Mouse (Mus musculus) gastrocnemius, adult 2 months (tissue): ENCODE results near the gene Slc26a1. TPM values are rescaled to one million over a fixed set of nuclear protein-coding genes. Genes with fewer than 3 reads are reported as not detected.

Experiments used
- DNase-seq: peaks from one replicate; pipeline ENCODE4 v3.0.0; 2022
- H3K27ac ChIP-seq: fragments of 200-600 bp; 2 replicates; pipeline ENCODE4 v1.8.1; 2022; ENCODE audit warnings: mild to moderate bottlenecking
- H3K4me3 ChIP-seq: fragments of 200-600 bp; 2 replicates; pipeline ENCODE4 v1.8.1; 2022; ENCODE audit warnings: mild to moderate bottlenecking, moderate library complexity
- CTCF ChIP-seq: fragments of 200-600 bp; IDR thresholded peaks from 2 replicates; pipeline ENCODE4 v1.8.1; 2022; ENCODE audit warnings: antibody characterized with exemption, mild to moderate bottlenecking, moderate library complexity
- intact Hi-C: fragments of 180-260 bp; cut with DNase I; formaldehyde crosslinking; loops from one replicate; pipeline ENCODE4 v1.15.1; 2025
- total RNA-seq, 2 experiments: library from RNA; stranded (reverse); gene quantifications; 2 replicates each; pipeline ENCODE4 v1.2.3; 2021

Gene Slc26a1
- total RNA-seq, 2 experiments from 2014 or later: not detected

DNA sequence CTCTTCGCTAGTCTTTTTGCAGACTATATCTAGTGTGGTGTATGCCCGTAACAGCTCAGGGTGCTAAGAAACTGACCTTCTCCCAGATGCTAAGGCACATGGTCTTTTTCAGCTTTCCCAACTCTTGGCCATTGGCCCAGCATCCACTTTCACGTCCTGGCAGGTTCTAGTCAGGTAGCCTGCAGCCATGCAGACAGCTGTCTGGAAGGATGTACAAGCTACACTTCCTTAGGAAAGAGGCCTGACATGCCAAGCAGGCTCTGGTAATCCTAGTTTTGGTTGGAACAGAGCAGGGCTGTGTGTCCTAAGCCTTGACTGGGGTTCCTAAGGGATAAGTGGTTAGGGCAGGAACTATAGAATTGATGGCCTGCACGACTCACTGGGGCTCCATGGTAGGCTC, 12.6 kb downstream of the Slc26a1 start:
- Histone ChIP-seq H3K27ac (no peak overlapping the region), H3K4me3 (no peak overlapping the region)
- no peak for DNase-seq
- no peak for TF ChIP-seq CTCF
- intact Hi-C loops: no loop called here

DNA sequence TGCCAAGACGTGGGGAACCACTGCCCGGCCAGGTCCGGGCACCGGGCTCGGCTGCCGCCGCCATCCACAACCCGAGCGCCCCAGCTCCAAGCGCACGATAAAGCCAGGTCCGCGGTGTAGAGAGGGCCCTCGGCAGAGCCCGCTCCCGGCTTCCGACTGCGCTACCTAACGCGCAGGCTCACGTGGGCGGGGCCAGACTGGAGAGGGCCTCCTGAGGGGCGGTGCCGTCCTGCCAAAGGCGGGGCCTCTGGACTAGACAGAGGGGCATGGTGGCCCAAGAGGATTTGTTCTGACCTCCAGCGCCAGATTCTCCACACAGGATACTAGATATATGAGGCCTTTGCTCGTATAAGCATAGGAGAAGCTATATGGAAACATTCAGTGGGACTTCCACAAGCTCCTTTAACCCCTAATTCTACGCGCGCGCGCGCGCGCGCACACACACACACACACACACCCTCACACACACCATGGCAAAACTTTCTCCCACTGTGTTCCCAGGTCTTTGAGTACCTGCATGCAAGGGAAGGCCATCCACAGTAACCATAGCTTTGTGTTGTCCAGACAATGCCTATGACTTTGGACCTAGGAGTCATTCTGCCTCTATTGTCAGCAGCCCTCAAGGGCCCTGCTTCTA, 14.6 kb downstream of the Slc26a1 start:
- intact Hi-C loops: no loop called here
- DNase-seq: peak; percentile 96
- Histone ChIP-seq H3K27ac (peak overlapping the region; percentile 89), H3K4me3 (peak overlapping the region; percentile 79)
- no peak for TF ChIP-seq CTCF

DNA sequence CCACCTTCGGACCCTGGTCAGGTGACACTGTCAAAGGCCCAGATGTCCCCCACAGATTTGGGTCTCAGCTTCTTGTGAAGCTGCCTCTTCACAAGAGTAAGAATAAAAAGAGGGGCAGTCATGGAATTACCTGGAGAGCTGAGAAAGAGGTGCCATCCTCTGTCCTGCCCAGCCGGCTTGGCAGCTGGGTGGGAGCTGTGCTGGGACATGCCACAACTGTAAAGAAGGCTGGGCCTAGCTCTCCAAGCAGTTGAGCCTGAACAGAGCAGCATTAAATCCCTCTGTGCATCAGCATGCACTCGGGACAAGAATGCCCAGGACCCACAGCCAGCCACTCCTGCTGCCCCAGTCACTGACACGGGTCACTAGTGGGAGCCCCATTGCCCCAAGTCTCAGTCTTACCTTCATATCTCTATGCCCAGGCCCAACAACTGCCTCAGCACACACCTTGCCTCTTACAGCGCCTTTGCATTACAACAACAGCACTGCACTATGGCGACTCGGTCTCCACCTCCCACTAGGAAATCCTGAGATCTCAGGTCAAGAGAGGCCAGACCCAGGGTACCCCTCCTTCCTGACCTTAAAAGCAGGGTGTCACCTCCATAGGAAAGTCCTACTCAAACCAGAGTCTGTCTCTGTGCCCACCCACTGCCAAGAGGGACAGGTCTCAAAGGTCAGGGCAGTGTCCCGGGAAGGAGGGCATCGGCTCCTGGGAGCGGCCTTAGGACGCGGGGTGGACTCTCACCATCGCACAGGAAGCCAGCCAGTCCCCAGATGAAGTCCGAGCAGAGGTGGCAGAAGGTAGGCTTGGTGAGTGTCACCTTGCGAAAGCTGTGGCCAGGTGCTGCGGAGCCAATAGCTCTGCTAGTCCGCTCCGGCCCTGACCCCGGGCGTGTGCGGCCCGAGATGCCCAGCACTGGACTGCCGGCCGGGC, 15.4 kb downstream of the Slc26a1 start, which contains the start of gene Idua:
Idua (plus strand) TSS at position 634 of the 934 bp plus-strand sequence.
- Histone ChIP-seq H3K27ac (peak within 1 kb of the TSS; percentile 89), H3K4me3 (peak within 1 kb of the TSS; percentile 79)
- intact Hi-C loops: no loop called here
- TF ChIP-seq CTCF: no peak
- no peak for DNase-seq

DNA sequence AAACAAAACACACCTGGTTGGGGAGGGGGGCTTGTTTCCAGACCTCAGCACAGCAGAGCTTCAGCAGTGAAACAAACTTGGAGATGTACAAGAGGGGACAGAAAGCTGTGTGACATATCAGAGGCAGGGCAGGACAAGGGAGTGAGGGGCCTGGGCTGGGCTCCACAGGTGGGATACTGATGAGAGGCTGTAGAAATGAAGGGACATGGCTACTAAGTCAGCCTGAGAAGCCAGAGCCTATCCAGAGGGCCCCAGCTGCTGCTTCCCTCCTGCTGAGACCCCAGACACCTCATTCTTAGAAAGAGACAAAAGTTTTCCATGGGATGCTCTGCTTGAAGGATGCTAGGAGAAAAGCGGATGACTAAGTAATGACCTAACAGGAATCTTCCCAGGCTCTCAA, 16.8 kb downstream of the Slc26a1 start:
- H3K4me3 ChIP-seq: no peak overlapping the region
- TF ChIP-seq CTCF: no peak
- no peak for DNase-seq
- H3K27ac ChIP-seq: no peak overlapping the region
- intact Hi-C loops: no loop called here

DNA sequence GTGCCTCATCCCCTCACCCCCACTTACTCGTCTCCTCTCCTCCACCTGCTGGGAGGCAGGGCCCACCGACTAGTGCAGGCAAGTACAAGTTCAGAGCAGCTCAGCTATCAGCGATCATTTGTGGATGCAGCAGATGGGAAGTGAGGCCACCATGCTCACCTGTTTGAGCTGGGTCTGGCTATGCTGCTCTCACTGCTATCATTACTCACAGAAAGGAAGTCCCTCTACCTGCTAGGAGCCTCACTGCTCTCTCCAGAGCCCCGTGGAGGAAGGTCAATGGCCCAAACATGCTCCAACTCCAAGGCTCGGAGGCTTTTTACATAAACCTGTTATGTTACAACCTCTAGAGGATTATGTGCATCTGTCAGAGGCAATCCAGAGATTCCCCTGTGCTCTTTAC, 18.0 kb downstream of the Slc26a1 start:
- Histone ChIP-seq H3K27ac (no peak overlapping the region), H3K4me3 (no peak overlapping the region)
- TF ChIP-seq CTCF: no peak
- intact Hi-C loops: no loop called here
- no peak for DNase-seq

DNA sequence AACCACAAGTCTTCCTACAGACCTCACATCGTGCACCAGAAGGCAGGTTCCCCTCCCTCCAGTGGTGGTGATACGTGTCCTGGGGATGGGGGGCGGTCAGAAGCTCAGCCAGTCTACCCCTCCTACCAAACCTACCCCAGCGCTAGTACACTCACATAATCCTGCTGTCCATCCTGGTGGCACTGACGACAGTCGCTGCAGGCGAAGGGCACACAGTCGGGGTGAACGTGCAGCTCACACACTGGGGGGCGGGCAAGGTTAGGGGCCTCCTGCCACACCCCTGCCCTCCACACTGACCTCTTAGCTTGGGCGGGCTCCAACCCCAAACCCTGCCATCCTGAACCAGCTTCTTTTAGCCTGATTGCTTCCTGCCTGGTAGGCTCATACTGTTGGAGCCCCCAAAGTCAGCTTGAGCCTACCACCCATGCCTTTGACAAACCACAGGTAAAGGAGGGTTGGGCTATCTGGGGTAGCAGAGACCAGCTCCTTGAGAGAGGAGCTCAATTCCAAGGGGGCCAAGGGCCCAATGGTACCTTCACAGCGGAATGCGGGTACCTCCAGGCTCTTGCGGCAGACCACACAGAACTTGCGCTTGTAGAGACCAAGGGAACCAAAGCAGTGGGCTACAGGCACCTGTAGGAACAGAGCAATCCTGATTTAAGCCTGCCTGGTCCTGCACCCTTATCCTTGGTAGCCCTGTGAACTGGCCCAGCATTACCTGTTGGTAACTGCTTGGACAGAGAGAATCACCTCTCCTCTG, 19.3 kb downstream of the Slc26a1 start:
- H3K4me3 ChIP-seq: no peak overlapping the region
- intact Hi-C loops: no loop called here
- TF ChIP-seq CTCF: no peak
- DNase-seq: no peak
- no peak overlapping the region for H3K27ac ChIP-seq

DNA sequence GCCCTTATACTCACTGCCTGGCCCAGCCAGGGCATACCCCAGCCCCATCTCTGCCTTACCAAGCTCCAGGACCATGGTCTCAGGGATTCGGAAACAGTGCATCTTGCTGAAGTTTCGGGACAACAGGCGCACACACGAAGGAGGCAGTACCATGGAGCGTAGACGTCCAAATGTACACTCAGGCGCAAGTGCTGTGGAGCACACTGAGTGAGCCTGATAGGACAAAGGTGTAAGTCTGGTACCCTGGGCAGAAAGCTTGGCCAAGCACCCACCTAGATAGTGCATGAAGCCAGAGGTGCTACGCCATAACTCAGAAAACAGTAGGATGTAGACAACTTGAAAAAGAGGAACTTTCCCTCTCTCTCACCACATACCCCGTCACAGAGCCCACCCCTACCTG, 20.0 kb downstream of the Slc26a1 start:
- no peak for TF ChIP-seq CTCF
- Histone ChIP-seq H3K27ac (no peak overlapping the region), H3K4me3 (no peak overlapping the region)
- intact Hi-C loops: no loop called here
- DNase-seq: no peak

DNA sequence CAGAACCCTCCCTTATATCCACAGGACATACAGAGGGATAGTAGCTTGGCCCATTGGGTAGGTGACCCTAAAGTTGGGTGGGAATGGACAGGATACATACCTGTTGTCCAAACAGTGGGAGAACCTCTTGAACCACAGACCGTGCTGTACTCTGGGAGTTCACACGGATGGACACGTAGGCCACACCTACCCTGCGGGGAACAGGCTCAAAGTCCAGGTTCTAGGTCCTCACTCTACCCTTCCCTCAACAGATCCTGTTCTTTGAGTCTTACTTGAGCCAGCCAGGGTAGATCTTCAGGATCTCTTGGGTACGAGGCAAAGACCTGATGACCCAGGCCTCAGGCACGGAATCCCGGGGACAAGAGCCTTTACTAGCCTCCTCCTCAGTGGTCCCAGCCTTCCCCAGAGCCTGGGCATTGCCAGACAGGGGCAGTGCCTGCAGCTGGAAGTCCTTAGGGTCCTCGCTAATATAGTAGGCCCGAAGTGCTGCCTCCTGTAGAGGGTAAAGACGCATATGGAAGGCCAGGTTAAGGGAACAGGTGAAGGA, 20.9 kb downstream of the Slc26a1 start:
- Histone ChIP-seq H3K4me3 (no peak overlapping the region), H3K27ac (no peak overlapping the region)
- DNase-seq: no peak
- no peak for TF ChIP-seq CTCF
- intact Hi-C loops: loop anchor here (5.0 kb wide), 1 partner anchor 227 kb away; no protein-coding TSS in a partner anchor

DNA sequence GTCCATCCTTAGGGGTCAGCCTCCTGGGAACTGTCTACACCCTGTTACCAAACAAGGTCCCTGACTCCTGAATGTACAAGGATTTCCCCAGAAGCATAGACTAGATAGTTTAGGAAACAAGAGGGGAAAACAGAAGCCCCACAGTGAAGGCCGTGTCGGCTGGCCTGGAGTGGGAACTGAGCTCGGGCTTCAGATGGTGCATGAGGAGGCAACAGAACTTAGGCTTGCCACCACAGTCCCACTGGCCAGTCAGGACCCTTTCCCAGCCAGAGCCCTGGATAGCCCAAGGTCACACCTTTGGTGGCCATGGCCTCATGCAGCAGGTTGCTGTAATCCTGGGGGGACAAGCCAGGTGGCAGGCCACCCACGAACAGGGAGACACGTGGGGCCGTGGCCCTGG, 22.0 kb downstream of the Slc26a1 start:
- DNase-seq: no peak
- Histone ChIP-seq H3K4me3 (no peak overlapping the region), H3K27ac (no peak overlapping the region)
- TF ChIP-seq CTCF: no peak
- intact Hi-C loops: loop anchor here (5.0 kb wide), 1 partner anchor 226 kb away; no protein-coding TSS in a partner anchor

DNA sequence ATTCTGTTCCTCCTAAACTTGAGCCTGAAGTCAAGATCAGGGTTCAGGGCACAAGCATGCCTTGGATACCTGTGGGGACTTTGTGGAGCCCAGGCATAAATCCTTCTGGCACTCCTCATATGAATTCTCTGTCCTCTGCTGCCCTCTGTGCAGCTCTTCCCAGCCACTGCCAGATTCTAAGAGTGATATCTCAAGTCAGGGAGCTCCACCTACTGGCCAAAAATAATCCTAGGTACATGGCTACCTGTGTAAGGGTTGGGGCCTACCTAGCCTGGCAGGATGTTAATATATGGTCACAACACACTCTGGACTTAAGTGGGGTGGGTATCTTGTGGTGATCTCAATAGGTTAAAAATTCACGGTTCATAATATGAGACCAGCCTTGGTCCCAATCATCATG, 23.5 kb downstream of the Slc26a1 start:
- intact Hi-C loops: loop anchor here (5.0 kb wide), 1 partner anchor 225 kb away; no protein-coding TSS in a partner anchor
- H3K27ac ChIP-seq: peak overlapping the region; percentile 28; the same call in 1 of the 2 replicates
- no peak overlapping the region for H3K4me3 ChIP-seq
- peak; percentile 74 for TF ChIP-seq CTCF
- DNase-seq: peak; percentile 59

DNA sequence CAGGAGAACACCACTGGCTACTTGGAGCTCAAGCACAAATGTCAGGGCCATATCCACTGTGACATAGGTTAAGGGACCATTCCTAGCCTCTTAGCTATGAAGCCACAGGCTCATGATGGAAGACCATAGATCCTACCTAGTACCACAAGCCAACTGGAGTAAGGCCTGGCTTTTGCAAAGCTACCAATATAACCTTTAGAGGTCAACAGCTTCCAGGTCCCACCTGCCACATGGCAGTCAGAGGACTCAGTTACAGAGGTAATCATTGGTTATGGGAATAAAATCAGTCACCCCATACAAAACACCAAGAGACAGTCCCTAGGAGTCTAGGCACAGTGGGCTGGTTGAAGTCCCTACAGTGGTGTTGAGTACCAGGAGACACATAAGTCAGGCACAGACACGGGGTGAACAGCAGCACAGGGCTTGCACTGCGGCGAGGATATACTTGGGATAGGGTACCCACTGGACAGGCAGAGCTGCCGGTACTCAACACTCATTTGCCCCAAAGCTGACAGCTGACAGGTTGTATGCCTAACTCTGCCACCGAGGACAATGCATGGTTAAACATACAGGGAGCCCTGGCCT, 24.1 kb downstream of the Slc26a1 start:
- H3K4me3 ChIP-seq: no peak overlapping the region
- peak overlapping the region; percentile 28; the same call in 1 of the 2 replicates for H3K27ac ChIP-seq
- DNase-seq: no peak
- no peak for TF ChIP-seq CTCF
- intact Hi-C loops: loop anchor here (5.0 kb wide), 1 partner anchor 224 kb away; no protein-coding TSS in a partner anchor

DNA sequence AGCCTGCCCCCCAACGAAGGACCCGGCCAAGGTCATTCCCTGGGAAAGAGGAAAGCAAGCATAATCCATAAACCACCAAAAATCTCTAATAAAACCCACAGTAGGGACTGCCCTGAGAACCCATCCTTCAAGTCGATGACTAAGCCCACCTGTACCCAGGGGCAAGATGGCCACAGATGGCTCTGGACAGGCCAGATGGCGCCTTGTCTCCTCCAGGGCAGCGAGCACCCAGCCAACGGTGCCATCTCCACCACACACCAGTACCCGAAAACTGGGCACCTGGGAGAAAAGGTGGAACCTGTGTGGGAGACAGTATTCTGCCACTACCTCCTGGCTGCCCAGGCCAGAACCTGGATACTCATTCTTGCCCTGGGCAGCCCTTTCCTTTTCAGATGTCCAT, 25.0 kb downstream of the Slc26a1 start:
- intact Hi-C loops: loop anchor here (5.0 kb wide), 1 partner anchor 223 kb away; no protein-coding TSS in a partner anchor

More for the DNA sequence above, 25.0 kb downstream of the Slc26a1 start:
- no peak for DNase-seq
- no peak for TF ChIP-seq CTCF
- Histone ChIP-seq H3K27ac (no peak overlapping the region), H3K4me3 (no peak overlapping the region)
